Mouse (Mus musculus): ENCODE results near the gene Lrrc25.

The Lrrc25 gene

GRCm38 (mm10) chr8:70599507-70600290 is 16.3 kb upstream of the Lrrc25 start:
- in situ Hi-C loops (cut with MboI, MseI) = loop anchor here in 1 of 2 experiments (5.0 kb wide), 1 partner anchor 87 kb away; the partner anchor contains the start of gene Uba52

DNA sequence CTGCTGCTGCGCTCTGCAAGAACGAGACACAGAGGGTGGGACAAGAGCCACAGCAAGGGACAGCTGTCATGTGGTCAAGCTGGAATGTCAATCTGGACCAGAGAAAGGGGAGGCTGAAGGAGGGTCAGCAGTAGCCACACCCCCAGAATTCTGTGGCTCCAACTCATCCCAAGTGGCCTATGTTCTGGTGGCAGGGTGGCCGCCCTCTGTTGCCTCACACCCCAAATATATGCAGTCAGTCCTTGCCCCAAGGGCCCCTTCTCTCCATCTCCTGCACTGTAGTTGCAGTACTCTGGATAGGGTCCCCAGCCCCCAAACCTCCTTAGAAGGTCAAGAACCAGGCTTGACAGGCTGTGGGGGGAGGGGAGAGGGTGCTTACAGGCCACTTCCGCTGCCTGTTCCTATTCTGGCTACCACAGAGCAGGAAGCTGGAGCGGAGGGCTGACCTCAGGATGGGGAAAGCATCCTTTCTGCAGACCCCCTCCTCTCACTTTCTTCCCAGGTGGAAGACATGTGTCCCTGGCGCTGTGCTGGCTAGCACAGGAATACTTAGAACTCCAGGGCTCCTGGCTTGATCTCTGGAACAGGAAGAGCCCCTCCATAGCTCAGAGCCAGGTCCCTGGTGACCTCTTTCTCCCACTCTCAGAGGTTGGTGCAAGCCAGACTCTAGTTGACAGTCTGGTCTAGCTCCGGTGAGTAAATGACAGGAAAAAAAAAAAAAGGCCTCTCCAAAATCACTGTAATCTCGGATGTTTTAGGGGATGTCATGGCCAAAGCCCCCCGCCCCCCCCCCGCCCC is 15.3 kb upstream of the Lrrc25 start:
- in situ Hi-C loops (cut with MboI, MseI) = loop anchor here in 1 of 2 experiments (5.0 kb wide), 1 partner anchor 88 kb away; the partner anchor contains the start of gene Uba52

DNA sequence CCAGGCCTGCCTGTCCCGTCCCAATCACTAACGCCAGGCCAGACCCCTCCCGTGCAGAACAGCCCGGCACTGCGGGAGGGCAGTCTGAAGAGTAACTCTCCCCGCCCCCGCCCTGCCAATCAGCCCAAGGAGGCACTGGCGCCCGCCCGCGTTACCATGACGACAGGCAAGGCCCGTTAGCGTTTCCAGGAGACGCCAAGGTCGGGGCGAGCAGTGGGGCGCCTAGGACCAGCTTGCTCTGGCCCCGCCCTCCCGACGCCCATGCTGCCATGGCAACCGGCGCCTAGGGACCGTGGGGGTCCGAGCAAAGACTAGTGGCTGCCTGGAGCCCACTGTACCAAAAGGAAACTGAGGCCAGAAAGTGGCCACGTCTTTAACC is 14.7 kb upstream of the Lrrc25 start:
- in situ Hi-C loops (cut with MboI, MseI) = loop anchor here in 1 of 2 experiments (5.0 kb wide), 1 partner anchor 89 kb away; the partner anchor contains the start of gene Uba52

DNA sequence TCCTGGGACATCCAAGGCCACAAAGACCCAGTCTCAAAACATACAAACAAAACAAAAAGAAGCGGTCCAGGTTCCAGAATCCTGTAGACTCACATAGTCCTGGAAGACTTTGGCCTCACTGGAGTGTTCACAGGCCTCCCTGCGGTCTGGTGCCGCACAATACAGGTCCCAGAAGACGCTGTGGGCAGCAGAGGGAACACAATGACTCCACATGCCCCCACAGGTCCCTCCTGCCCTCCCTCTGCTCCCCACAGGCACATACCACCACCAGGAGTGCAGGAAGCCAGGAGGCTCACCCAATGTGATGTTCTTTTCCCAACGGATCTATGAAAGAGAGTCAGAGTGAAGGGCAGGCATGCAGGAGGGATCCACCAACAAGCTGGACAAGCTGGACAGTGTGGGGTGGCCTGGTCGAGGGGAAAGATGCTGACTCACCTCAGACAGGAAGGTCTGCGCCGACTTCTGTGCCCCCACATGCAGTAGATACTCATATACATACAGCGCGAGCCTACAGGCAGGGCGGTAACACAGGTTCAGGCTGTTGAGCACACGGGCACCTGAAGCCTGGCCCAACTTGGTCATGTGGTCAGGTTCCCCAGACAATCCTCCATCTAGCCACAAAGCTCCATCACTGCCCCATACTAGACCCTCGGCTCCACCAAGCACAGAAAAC is 13.7 kb upstream of the Lrrc25 start:
- in situ Hi-C loops (cut with MboI, MseI) = loop anchor here in 1 of 2 experiments (5.0 kb wide), 1 partner anchor 90 kb away; the partner anchor contains the start of gene Uba52

DNA sequence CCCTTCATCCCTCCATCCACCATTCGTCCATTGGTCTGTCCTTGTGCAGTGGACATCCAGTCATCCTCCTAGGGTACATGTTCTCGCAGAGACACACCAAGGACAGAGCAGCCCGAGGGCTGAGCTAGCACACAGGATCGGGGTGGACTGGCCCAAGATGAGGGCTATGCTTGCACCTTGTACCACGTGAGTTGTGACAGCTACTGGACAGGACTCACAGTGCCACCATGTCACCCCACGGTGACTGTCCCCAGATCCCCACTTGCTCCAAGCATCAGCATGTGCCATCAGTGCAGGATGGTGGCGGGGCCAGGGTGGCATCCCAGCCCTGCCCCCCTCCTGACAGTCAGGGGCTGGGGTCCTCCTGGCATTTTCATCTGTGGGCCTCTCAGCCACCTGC is 11.4 kb upstream of the Lrrc25 start:
- in situ Hi-C loops (cut with MboI, MseI) = loop anchor here in 1 of 2 experiments (5.0 kb wide), 1 partner anchor 92 kb away; the partner anchor contains the start of gene Uba52

DNA sequence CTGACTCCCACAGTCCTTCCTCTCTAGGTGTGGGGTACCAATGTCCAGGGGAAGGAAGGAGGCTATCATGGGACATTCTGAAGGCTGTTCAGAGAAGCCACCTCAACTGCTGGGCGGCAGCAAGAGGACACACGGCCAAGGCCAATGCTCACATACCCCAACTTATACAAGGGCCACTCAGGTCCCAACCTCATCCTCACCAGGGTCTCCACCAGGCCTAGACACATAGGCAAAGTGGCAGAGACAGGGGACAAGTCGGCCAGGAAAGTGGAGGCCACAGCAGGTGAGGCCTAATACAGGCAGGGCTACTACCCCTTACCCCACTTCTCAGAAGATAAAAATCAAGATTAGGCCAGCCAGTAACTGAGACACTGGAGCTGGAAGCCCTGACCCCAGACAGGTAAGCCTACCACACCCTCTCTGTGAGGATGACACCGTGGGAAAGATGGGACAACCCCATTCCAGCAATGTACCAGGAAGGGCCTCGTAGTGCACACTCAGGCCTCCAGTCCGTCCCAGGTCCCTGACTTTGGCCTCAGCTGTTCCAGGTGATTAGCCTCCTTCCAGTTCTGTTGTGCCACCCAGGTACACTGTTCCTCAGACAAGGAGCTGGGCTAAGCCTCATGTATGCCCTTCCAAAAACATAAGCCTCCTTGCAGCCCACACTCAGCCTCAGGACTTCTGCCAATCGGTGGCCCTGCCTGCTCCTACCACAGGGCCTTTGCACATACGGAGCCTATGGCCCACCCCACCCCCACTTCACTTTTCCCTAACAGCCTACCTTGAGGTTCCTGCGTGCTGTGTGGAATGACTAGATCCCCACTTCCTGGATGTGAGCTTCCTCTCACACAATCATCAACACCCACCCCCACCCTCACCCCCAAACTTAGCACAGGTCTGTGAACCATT is 9.8 kb upstream of the Lrrc25 start:
- in situ Hi-C loops (cut with MboI, MseI) = no loop called here

DNA sequence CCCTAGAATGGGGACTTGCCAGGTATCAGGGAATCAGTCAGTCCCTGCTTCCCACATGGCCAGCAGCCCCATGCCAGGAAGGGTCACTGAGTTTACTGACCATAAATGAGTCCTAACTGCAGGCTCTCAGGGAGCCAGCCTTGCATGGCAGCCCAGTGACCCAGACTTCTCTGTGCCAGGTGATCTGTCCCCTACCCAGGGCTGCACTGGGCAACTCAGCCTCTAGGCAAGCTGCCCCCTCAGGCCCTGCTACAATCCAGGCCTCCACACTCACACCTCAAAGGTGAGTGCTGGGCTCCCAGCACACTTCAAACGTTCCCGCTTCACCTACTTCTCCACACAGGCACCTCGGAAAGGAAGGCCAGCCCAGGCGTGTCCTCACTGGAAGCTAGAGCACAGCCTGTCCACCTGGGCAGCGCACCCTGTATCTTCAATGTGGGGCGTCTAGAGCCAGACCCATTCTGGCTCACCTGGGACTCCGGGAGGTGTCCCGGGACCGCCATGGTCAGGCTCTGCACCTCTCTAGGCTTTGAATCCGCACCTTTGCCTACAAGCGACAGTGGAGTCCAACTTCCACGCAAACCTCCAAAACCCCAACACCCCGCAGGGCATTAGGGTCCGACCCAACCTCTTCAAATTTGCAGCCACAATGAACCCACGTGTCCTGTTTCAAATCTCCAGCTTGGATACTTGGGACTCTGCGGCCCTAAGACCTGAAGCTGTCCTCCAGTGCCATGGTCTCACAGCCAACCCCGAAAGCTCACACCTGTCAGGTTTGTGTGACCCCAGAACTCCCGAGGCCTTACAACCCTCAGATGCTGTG is 9.0 kb upstream of the Lrrc25 start:
- in situ Hi-C loops (cut with MboI, MseI) = no loop called here

- in situ Hi-C loops (cut with MboI, MseI) = no loop called here
Observed at GRCm38 (mm10) chr8:70607603-70607897, 8.4 kb upstream of the Lrrc25 start.

DNA sequence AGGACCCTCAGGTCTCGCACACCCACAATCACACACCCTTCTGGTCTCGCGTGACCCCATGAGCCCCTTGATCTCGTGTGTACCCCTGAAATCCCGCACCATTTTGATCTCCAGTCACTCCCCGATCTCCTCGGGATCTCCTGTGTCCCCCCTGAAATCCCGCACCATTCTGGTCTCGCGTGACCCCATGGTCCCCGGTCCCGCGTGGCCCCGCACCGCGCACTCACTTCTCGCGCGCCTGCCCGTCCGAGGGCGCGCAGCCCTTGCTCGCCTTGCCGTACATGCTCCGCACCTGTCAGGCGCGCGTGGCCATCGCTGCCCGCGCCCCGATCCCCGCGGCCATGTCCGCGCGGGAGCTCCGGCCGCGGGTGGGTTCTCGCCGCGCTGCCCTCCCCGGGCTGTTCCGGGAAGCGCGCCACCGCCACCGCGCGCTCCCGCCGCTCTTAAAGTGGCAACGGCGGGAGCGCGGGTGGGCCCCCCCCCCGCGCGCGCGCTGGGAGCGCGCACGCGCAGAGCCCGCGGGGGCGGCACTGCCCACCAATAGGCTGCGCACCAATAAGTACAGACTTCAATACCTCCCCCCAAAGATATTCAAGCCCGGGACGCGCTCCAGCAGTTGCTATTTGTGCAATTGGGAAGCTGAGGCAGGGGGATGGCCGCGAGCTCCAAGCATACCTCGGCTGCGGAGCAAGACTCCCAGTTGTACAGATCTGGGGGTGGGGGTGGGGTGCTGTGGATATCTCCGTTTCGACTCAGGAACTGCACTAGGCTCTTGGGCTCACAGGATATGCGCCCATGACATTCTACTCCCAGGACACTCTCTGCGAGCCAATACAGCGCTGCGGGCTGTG is 7.8 kb upstream of the Lrrc25 start:
- in situ Hi-C loops (cut with MboI, MseI) = no loop called here

DNA sequence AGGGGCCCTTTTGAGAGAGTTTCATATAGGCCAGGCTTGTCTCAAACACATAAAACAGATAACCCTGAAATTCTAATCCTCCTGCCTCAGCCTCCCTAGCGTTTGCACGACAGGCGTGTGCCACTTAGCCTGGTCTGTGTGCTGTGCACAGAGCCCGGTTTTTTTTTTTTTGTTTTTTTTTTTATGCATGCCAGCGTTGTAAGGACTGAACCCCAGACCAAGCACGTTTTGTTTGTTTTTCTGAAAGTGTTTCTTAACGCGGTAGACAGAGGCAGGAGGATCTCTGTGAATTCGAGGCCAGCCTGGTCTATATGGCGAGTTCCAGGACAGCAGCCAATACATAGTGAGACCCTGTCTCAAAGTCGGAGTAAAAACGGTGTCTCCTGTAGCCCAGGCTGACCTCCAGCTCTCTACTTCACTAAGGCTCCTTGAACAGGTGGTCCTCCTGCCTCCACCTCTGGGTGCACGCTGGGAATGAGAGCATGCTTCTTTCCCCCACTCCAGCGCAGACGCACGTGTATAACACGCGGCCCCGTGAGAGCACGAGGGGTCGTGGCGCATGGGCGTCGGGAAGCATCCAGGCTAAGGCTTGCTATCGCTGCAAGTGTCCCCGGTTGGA is 7.1 kb upstream of the Lrrc25 start, which contains the start of gene Ssbp4:
Gene Ssbp4, minus strand, starts transcription at position 124 of the 619 bp plus-strand sequence.
- in situ Hi-C loops (cut with MboI, MseI) = no loop called here

DNA sequence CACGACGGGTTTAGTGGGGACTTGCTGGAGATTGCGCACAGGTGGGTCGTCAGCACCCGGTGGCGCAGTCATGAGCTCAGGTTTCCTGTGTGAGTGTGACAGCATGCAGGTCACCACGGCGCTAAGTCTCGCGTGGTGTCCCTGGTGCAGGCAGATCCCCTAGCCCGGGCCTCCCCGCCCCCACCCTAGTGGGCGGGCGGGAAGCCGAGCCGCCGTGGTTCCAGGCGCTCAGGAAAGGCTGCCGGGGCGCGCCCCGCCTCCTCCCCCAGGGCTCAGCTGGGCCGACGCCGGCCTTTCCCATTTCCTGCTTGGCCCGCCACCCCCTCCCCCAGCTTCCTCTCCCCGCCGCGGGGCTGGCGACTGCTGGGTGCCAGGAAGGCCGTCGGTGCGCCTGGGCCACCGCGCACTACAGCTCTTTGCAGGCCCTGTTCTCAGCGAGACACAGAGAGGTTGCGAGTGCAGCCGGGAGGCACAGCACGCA is 6.5 kb upstream of the Lrrc25 start:
- in situ Hi-C loops (cut with MboI, MseI) = no loop called here

GRCm38 (mm10) chr8:70609849-70610795 is 5.8 kb upstream of the Lrrc25 start:
- in situ Hi-C loops (cut with MboI, MseI) = loop anchor here (5.0 to 10.0 kb wide), 2 partner anchors 87 to 1815 kb away; partner anchors contain the start of gene Jund (in 1 of the 2)

DNA sequence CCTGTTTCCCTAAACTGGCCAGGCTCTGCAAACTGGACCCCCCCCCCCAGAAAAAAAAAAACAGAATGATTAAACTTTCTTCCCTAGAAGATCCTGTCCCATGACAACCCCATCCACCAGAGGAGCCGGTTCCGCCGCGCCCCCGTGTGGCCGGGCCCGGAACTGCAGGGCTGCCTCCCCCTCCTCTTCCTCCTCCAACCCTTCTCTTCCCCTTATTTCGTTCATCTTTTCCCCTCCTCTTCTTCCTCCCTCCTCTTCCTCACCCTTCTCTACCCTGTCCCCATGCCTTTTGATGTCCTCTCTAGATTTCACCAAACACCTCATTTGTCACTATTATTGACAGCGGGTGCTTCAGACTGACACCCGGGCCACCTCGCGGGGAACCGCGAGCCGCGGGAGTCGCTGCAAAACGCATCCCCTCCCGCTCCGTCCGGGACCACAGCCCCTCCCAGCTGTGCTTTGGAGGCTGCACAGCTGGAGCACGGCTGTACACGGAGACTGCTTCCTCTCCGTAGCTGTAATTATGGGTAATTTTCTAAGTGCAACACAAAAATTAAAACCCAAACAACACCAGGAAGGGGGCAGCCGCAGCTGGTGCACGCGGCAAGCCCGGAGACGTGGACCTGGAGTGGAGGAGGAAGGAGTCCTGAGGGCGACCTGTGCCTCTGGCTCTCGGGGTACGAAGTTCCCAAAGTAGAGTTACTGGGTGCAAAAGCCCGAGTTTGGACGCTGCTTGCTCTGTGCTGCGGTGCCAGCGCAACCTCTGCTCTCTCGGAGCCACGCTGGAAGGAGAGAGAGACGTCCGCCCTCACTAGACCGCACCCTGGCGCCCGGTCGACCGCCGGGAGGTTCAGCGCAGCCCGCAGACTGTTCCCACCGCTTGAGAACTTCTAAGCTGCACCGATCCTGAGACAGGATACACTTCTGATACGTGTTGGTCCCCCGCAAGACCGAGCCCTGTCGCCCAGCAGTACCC is 4.9 kb upstream of the Lrrc25 start:
- in situ Hi-C loops (cut with MboI, MseI) = loop anchor here (5.0 to 10.0 kb wide), 2 partner anchors 86 to 1816 kb away; partner anchors contain the start of gene Jund (in 1 of the 2)

GRCm38 (mm10) chr8:70611849-70612248 is 4.1 kb upstream of the Lrrc25 start:
- in situ Hi-C loops (cut with MboI, MseI) = loop anchor here (5.0 to 10.0 kb wide), 2 partner anchors 85 to 1817 kb away; partner anchors contain the start of gene Jund (in 1 of the 2)

GRCm38 (mm10) chr8:70613763-70614162 is 2.2 kb upstream of the Lrrc25 start:
- in situ Hi-C loops (cut with MboI, MseI) = loop anchor here (5.0 to 10.0 kb wide), 2 partner anchors 84 to 1819 kb away; partner anchors contain the start of gene Jund (in 1 of the 2)
